In the genomic region with DNA sequence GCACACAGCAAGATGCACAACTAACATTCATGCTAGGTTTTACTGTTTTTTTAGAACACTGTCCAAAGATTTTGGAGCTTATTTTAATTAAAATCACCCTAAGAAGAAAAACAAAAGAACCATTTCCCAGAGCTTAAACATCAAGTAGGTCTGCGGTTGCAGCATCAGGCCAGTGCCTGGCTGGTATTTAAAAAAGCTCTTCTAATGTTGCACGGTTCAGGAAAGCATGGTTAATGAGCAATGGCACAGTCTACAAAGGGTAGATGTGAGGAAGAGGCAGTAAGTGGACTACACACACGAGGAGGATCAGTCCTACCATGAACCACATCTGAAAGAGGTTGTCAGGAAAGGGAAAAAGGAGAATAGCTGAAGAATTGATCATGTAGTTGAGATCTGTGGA, we compare ENCODE assay signal across 20 mouse cellular contexts. TPM values are rescaled to one million over a fixed set of nuclear protein-coding genes. Genes with fewer than 3 reads are reported as not detected.
A peak's percentile ranks its signal among the peaks of the same experiment; 100 is the strongest.
DNase-seq lines count a peak whose midpoint lies in the region; ATAC-seq and TF ChIP-seq lines count a peak whose summit lies in the region.
"Had no signal": no experiment of that assay in that cellular context is flagged by ENCODE, and none has a peak within 500 bp of the region (broad histone marks: within the 10 kb centered on the region; RNA-seq: fewer than 3 reads in every experiment).

No protein-coding gene starts in this region.

- peak; percentile 34 for DNase-seq in heart, adult 11 months
- no peak for DNase-seq in heart, adult 18-20 months
- peak; percentile 30 for DNase-seq in kidney, adult 2 months
- DNase-seq in kidney, postnatal 36 days: no peak
- peak; percentile 68 for DNase-seq in Patski (ENCODE audit: low read depth, low spot score)
- no peak for DNase-seq in hindbrain, postnatal 0 days (ENCODE audit: low spot score)
- DNase-seq: adrenal gland, adult 2 months; adrenal gland, adult 8-10 months; adrenal gland, postnatal 10 days; adrenal gland, postnatal 14 days; adrenal gland, postnatal 25 days; adrenal gland, postnatal 36 days; B cell, adult 2 months; cerebellum, adult 11 months; cerebellum, adult 11-12 months; cerebellum, adult 18-20 months; cerebellum, adult 2 months had no signal

- CTCF ChIA-PET in Patski (lab: Charles Lee): interaction anchor here (1.6 to 2.3 kb wide), 2 partner anchors 10 to 115 kb away, joined by 3 to 6 read pairs; no protein-coding TSS in a partner anchor

- no peak for TF ChIP-seq POLR2A in kidney, adult 2 months (IDR thresholded peaks at IDR 0.05; ENCODE audit: low read depth, low read length)

- no peaks in the 10 kb centered on the region for H3K27me3 ChIP-seq in kidney, adult 2 months (replicated peaks; ENCODE audit: control insufficient read depth, insufficient read depth, low read length)
- H3K27me3 ChIP-seq in Patski: no peaks in the 10 kb centered on the region
- no peaks in the 10 kb centered on the region for H3K27me3 ChIP-seq in hindbrain, postnatal 0 days (ENCODE audit: insufficient read depth, low read length)
- H3K27me3 ChIP-seq: CH12.LX had no signal

- H3K9me3 ChIP-seq in hindbrain, postnatal 0 days (ENCODE audit: low read length): peaks cover 20% of the 10 kb centered on the region

- H3K4me3 ChIP-seq in kidney, adult 2 months (ENCODE audit: insufficient read depth, low read depth, low read length): no peak overlapping the region
- H3K4me3 ChIP-seq in hindbrain, postnatal 0 days (ENCODE audit: low read length): no peak overlapping the region

- POLR2A ChIA-PET in Patski (lab: Charles Lee): no interaction called here

- H3K36me3 ChIP-seq in kidney, adult 2 months (ENCODE audit: control insufficient read depth, insufficient read depth, low read length): peaks cover 2% of the 10 kb centered on the region; the same call in 1 of the 2 replicates
- peaks cover 12% of the 10 kb centered on the region; the same call in 1 of the 2 replicates for H3K36me3 ChIP-seq in hindbrain, postnatal 0 days (ENCODE audit: insufficient read depth, low read length)

- 0 out of 2 replicates have a peak, but pooled peaks cover 3% of the 10 kb centered on the region for H3K4me1 ChIP-seq in kidney, adult 2 months (ENCODE audit: control insufficient read depth, insufficient read depth, low read length)
- no peaks in the 10 kb centered on the region for H3K4me1 ChIP-seq in hindbrain, postnatal 0 days (ENCODE audit: insufficient read depth, low read length)

- no peak overlapping the region for H3K27ac ChIP-seq in kidney, adult 2 months (ENCODE audit: insufficient read depth, low read depth, low read length)
- H3K27ac ChIP-seq in hindbrain, postnatal 0 days: no peak overlapping the region

- in situ Hi-C loops in Patski (cut with MboI; ENCODE audit: low pct_unique_long_range_greater_than_20kb): loop anchor here (10.0 kb wide), 1 partner anchor 280 kb away; no protein-coding TSS in a partner anchor

- ATAC-seq in Patski: peak; percentile 68
- ATAC-seq in hindbrain, postnatal 0 days: no peak
- ATAC-seq: activated CD4-positive, CD25-positive, alpha-beta regulatory T cell, adult 4 months; CD4-positive, CD25-positive, alpha-beta regulatory T cell, adult 4 months had no signal

- TF ChIP-seq CTCF in kidney, adult 2 months (conservative IDR thresholded peaks at IDR 0.05; ENCODE audit: insufficient read depth, insufficient read length, low read depth, low read length): no peak
- TF ChIP-seq CTCF in Patski (IDR thresholded peaks at IDR 0.05): no peak
- no peak for TF ChIP-seq CTCF in hindbrain, postnatal 0 days (IDR thresholded peaks at IDR 0.05; ENCODE audit: low read depth)

- 47% methylated on average over 3 of the region's 3 CpGs for WGBS in kidney, adult 2 months
- WGBS in hindbrain, postnatal 0 days: 92% methylated on average over 3 of the region's 3 CpGs

- no peak overlapping the region for H3K4me2 ChIP-seq in hindbrain, postnatal 0 days (ENCODE audit: low read depth, low read length)

- H3K9ac ChIP-seq in hindbrain, postnatal 0 days (replicated peaks; ENCODE audit: low read length): no peak overlapping the region

RNA-seq across cellular contexts. Expression of gene Cep57l1, which starts 5.0 kb away (rescaled TPM):
- 1 to 10 TPM; 2.0 to 2.9 TPM for total RNA-seq in heart, adult 18-20 months (2021)
- polyA plus RNA-seq in kidney, adult 2 months (2012; rRNA removed): 1.6 and 1.9 TPM in 2 replicates
- polyA plus RNA-seq in Patski (2021): 17.3 TPM
- total RNA-seq in hindbrain, postnatal 0 days (2014; rRNA removed): 5.8 and 11.6 TPM in 2 replicates
- 8.0 and 10.3 TPM in 2 replicates for polyA plus RNA-seq in hindbrain, postnatal 0 days (2015; fragmentation: Nextera tagmentation; extraction: Ambion mirVana)

RNA-seq across cellular contexts. Expression of gene Sesn1, which starts 5.0 kb away (rescaled TPM):
- total RNA-seq in heart, adult 18-20 months (2021): 100 to 1,000 TPM; 135 to 156 TPM
- 10.4 and 13.2 TPM in 2 replicates for polyA plus RNA-seq in kidney, adult 2 months (2012; rRNA removed)
- 28.6 TPM for polyA plus RNA-seq in Patski (2021)
- total RNA-seq in hindbrain, postnatal 0 days (2014; rRNA removed): 43.9 and 49.2 TPM in 2 replicates
- 35.9 and 42.0 TPM in 2 replicates for polyA plus RNA-seq in hindbrain, postnatal 0 days (2015; fragmentation: Nextera tagmentation; extraction: Ambion mirVana)

Comparison
In these comparisons a context has a peak if more than half of its experiments do, and no peak if none do; other contexts are left out.
1. DNase-seq: peak in heart, adult 11 months (single experiment), kidney, adult 2 months (single experiment) and Patski (single experiment); none in heart, adult 18-20 months (0 of 2), kidney, postnatal 36 days (0 of 2) and hindbrain, postnatal 0 days (single experiment).